Mouse (Mus musculus): Measurements from ENCODE around the gene Strip1.

The Strip1 gene

GRCm38 (mm10) chr3:107626751-107627150 is 4.7 kb downstream of the Strip1 start:
- no peak for DNase-seq

- no peak for DNase-seq
Observed at GRCm38 (mm10) chr3:107625536-107625935, 6.0 kb downstream of the Strip1 start.

GRCm38 (mm10) chr3:107624424-107624823 is 7.1 kb downstream of the Strip1 start:
- DNase-seq, result no peak

GRCm38 (mm10) chr3:107622537-107622936 is 9.0 kb downstream of the Strip1 start:
- DNase-seq, result no peak

GRCm38 (mm10) chr3:107621286-107622075 is 10.0 kb downstream of the Strip1 start:
- no peak for DNase-seq

GRCm38 (mm10) chr3:107619911-107620310 is 11.6 kb downstream of the Strip1 start:
- no peak for DNase-seq

GRCm38 (mm10) chr3:107617800-107618199 is 13.7 kb downstream of the Strip1 start:
- DNase-seq, result no peak

- peak; percentile 77 to 81 for DNase-seq
Observed at GRCm38 (mm10) chr3:107612902-107613525, 18.5 kb downstream of the Strip1 start.

GRCm38 (mm10) chr3:107611394-107611793 is 20.1 kb downstream of the Strip1 start:
- no peak for DNase-seq

GRCm38 (mm10) chr3:107609376-107609775 is 22.1 kb downstream of the Strip1 start:
- no peak for DNase-seq

GRCm38 (mm10) chr3:107608808-107609207 is 22.7 kb downstream of the Strip1 start:
- no peak for DNase-seq

- DNase-seq, result no peak
Observed at GRCm38 (mm10) chr3:107607221-107607620, 24.3 kb downstream of the Strip1 start.

GRCm38 (mm10) chr3:107605304-107605703 is 26.2 kb downstream of the Strip1 start:
- DNase-seq, result peak; percentile 58 to 63

GRCm38 (mm10) chr3:107600127-107600526 is 31.4 kb downstream of the Strip1 start:
- DNase-seq, result no peak

GRCm38 (mm10) chr3:107597586-107598389 is 33.7 kb downstream of the Strip1 start:
- no peak for DNase-seq

- no peak for DNase-seq
Observed at GRCm38 (mm10) chr3:107597134-107597533, 34.4 kb downstream of the Strip1 start.

- DNase-seq, result peak in 1 of 2 experiments; percentile 40
Observed at GRCm38 (mm10) chr3:107596559-107596958, 34.9 kb downstream of the Strip1 start.

GRCm38 (mm10) chr3:107595938-107596461 is 35.5 kb downstream of the Strip1 start:
- DNase-seq, result peak in 1 of 2 experiments; percentile 15

GRCm38 (mm10) chr3:107595264-107595937 is 36.1 kb downstream of the Strip1 start:
- no peak for DNase-seq

- DNase-seq, result no peak
Observed at GRCm38 (mm10) chr3:107594662-107595263, 36.7 kb downstream of the Strip1 start, which contains the start of gene Alx3. TSS of gene Alx3 (plus strand) at chr3:107595031.

GRCm38 (mm10) chr3:107593632-107594031 is 37.9 kb downstream of the Strip1 start:
- DNase-seq, result no peak

GRCm38 (mm10) chr3:107591612-107592011 is 39.9 kb downstream of the Strip1 start:
- no peak for DNase-seq
